Mouse (Mus musculus) testis, postnatal 10 days (tissue): Measurements from ENCODE around the gene Tmigd1.
A peak's percentile ranks its signal among the peaks of the same experiment; 100 is the strongest.

Experiments
- DNase-seq: peaks from one replicate; pipeline ENCODE4 v3.0.0; 2021; ENCODE audit warnings: low spot score

The Tmigd1 gene

DNA sequence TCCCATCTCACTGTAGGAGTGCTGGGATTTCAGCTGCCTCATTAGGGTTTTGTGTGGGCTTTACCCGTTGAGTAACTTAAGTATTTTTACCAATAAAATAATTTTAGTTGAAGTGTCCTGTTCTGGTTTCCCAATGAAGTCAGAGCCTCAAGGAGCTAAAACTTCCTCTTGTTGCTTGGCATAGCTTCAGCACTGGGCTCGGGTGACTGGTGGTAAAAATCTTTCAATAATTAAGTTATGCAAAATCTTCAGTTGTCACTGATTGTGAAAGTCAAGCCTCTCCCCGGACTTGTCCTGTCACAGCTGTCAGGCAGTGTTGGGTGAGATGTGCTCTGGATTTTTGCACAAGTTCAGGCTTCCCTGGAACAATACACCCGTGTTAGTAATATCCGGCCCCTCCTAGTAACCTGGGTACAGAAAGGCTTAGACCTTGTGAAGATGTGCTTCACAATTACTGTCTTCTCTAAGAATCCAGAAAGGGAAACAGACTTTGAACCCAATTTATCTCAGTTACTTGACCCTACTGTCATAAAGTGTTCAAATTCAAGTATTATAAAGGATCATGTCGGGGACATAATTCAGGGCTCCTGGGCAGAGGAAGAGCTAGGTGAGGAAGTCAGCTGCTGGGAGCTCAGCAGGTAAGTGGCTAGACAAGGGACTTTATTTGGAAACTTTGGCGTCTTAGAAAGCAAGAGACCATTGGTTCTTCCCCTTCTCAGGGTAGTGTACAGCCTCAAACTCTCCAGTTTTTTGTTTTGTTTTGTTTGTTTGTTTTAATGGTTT, at the start of gene Tmigd1:
Tmigd1 (plus strand) TSS at position 581 of the 783 bp plus-strand sequence.
- no peak for DNase-seq

DNA sequence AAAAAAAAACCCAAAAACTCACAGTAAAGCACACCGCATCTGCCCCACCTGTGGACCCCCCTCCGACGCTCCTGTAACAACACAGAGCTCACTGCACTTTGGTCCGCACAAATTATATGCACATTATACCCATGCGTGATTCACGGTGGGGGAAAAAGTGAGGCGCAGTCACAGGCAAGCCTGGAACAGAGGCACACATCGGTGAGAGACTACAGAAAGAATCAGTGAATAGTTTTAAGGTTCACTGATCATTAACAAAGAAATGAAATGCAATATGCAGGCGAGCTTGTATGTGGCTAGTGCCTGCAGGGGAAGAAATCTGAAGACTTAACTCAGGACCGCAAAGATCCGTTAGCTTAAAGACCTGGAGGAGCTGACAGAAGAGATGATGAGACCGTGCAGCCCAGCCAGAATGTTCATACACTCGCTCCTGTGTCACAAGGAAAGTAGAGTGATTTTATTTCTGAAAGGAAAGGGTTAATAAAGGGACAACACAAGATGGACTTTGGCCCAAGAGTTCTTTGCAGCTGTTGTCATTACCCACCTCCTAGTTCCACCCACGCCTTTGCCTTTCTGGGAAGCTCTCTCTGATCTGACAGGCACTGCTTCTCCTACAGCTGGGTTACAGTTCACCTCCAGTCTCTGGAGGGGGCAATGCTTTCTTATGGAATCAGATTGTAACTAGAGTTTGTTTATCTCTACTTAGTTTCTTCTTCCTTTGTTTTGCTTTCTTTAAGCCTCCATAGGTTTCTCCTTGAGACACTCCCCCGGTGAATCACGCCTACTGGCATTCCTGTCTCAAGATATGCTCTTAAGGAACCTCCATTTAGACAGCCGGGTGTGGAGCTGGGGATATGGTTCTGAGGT, 47.3 kb upstream of the Tmigd1 start:
- peak; percentile 50 for DNase-seq

DNA sequence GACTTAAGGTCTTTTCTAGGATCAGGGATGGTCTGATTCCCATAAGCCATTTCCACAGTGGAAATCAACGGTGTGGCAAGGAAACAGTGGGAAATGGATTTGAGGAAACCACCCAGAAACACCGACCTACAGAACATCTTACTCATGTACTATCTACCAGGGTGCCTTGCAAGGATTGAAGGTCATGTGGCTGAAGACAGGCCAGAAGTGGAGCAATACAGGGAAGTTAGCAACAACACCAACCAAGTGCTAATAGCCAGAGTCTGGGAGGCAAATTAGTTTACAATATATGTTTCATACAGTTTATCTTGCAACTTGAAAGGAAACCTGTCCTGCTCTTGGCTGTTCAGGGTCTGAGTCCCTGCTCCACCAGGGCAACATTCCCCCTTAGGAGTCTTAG, 45.4 kb upstream of the Tmigd1 start:
- peak; percentile 20 for DNase-seq

DNA sequence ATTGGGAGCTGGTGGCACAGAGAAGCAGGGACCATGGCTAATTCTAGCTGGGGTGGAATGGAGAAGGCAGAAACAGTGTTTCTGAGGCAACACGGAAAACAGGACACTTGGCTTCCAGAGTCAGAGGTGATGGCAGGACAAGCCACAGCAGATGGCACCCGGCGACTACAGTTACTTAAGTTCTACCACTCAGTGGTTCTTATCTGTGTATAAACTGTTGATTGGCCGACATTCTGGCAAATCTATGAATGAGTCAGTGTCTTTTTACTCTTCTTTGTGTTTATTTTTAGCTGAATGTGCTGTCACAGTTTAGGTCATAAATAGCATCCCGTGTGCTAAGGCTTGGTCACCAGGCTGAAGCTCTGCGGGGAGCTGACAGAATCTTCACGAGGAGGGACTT, 44.8 kb upstream of the Tmigd1 start:
- DNase-seq = peak; percentile 40

DNA sequence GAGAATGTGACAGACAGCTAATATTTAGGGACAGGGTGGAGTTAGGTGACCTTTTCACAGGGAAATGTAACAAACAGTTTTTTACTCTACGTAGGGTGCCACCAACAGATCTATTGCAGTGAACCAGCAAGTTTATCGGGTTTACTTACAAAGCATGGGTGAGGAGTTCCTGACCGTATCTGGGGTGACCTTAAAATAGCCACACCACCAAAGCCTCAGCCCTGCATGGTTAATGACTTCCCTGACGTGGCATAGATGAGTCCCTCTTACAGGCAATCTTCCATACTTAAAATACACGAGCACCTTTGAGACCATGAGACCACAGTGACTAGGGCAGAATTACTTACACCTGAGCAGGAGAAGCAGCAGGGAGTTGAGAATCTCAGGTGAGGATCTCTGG, 43.2 kb upstream of the Tmigd1 start:
- DNase-seq = no peak

DNA sequence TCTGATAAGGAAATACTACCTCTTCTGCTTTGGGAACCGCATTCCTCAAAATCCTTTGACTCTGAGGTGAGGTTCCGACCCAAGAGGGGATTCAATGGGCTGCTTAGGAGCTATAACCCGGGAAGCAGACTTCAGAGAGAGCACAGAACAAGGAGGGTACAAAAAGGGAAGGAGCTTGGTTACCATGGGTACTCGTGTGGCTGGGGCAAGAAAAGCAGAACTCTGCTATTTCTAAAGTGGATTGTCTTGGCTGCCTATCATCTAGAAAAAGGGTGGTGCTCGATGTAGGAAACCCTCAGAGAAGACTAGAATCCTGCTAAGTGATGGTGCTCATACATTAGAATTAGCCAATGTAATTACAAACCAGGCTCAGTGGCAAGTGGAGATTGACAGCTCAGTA, 42.7 kb upstream of the Tmigd1 start:
- peak; percentile 33 for DNase-seq

DNA sequence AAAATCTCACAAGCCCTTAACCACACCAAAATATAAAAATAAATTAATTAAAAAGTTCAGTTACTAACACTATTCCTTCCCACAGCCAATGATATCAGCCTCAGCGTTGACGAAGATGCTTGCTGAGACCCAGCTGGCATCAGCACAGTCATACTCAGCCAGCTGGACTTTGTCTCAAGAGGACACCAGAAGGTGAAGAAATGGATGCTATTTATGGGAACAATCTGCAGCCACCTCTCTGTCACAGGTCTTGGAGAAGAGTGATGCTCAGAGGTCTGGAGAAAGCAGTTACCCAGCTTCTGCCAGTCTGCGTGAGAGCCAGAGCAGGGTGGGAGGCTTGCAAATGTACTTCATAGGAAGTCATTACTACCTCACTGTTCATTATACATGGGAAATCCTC, 40.8 kb upstream of the Tmigd1 start:
- peak; percentile 28 for DNase-seq

DNA sequence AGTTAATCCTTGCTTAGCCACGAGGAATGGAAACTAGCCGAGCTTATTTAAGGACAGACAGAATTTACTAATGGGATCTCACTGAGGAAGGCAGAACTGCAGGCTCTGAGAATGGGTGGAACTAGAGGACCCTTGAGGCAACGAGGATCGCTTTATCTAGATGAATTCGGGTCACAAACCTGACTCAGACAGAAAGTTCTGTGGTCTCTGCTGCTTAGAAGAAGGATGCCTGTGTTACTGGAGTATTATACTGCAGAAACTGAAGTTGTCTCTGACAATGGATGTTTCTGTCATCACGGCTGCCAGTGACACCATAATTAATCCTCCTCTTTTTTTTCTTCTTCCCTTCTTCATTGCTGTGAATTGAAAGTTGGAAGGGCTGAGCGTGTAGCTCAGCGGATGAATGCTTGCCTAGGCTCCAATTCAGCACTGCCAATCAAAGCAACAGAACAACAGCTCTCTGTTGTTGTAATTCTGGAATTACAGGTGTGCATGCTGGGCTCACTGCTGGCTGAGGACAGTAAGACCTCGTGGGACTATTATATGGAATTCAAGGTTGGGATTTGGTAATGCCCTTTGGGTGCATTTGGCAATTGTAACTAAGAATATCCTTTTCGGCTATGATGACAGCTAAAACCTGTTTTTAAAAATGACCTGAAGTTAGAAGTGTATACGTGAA, 29.3 kb upstream of the Tmigd1 start:
- DNase-seq = no peak

DNA sequence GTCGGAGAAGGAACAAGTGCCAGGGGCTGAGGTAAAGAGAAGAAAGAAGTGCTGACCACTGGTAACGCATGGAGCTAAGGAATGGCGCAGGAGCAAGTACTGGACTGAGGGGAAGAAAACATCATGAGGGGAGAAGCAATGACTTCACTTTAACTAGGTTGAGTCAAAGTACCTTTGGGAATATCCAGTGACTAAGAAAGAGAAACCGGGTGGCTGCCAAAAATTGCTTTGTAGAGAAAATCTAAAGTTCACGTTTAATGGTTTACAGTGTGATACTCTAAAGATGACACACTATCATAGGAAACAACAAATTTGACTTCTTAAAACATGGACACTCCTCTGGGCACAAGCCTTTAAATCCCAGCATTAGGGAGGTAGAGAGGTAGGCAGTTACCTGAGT, 28.1 kb upstream of the Tmigd1 start:
- DNase-seq = no peak

DNA sequence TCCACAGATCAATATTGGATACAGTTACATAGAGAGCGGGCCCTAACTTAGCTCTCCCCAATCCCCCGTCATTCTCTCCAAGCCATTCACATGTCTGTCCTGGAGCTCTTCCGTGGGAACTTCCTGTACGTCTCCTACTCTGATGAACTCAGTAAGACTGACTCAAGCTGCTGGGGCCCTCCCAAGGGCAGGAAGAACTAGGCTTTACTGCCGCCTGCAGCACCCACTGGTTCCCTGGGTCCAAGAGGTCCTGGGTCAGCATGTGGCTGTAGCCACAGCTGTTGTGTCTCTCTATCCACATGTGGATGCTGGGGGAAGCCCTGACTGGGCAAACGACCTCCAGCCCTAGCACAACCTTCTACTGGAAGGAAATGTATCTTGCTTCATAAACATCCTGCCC, 27.2 kb upstream of the Tmigd1 start:
- no peak for DNase-seq

DNA sequence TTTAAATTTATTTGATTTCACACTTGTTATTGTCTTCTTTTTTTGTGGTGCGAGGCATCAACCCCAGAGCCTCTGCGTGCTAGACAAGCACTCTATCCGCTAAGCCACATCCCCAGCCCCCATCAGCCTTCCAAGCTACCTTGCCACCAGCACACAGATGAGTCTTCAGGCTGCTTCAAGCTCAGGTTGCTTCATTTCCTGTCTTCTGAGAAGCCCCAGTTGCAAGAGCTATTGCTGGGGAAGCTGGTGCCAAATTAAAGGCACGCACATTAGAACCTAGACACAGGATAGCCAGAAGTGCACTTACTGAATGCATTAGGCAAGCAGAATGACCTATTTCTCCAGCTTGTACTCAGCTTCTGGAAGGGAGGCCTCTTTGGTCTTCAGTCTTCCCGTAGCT, 22.1 kb upstream of the Tmigd1 start:
- no peak for DNase-seq

DNA sequence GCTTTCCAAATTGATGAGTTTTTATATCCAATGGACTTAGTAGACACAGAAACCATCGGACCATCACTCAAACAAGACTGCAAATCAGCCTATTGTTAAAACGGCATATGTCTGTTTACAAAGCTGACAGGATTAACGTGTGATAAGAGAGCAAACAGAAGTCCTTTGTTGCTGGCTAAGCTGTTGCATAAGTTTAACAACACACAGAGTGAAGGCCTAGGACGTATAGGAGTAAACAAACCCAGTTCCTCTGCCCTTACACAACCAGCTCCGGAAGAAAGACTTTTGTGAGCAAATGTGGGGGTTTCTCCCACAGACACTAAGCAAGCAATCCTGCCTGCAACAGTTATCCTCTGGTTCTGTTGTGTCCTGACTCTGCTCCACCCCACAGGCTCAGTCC, 17.5 kb upstream of the Tmigd1 start:
- DNase-seq = no peak

DNA sequence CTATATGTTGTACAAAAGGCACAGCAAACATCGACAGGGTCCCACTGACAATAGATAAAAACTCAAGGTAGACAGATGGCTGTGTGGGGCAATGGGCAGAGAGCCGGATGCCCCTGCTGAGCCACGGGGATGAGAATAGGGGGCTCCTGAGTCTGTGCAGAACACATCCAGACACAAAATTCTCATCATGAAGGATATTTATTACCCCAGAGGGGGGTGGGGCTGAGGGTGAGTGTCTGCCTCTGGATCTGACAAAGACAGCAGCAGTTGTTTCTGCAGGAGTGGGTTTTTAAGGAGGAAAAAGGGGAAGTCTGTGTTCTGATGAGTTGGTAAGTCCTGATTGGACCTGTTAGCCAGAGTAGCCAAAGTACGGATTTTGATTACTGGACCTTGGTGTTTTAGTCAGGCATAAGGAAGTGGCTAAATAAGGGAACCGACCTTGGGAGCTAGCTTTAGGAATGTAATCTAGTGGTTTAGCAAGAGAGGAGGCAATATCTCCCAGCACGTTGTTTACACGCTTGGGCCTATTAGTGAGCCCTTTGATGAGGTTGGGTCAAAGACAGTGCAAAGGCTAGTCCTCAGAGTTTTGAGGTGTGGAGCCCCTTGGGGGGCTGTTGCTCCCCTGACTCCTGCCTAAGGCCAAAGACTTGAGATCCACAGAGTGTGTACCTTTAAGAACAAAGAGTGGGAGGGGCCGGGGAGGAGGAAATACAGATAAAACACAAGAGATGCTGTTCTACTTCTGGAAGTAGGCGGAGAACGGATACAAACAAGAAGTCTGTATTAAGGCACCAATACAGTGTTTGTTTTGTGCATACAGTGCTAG, 12.4 kb upstream of the Tmigd1 start:
- DNase-seq = peak; percentile 71

DNA sequence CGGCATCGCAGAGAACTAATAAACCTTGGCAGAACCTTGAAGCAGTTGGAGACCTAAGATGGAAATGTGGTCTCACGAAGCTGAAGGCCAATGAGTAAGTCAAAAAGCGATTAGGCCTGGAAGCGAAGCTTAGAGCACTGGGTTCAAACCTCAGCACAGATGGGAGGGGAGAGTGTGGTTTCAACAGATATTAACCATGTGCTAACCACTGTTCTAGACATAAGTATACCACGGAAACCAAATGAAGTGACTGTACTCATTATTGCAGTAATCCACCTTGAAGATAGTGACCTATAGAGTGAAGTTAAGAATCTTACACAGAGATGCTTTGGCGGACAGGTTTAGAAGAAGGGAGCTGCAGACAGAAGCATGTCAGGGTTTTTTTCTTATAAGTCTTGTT, 10.8 kb upstream of the Tmigd1 start:
- no peak for DNase-seq

DNA sequence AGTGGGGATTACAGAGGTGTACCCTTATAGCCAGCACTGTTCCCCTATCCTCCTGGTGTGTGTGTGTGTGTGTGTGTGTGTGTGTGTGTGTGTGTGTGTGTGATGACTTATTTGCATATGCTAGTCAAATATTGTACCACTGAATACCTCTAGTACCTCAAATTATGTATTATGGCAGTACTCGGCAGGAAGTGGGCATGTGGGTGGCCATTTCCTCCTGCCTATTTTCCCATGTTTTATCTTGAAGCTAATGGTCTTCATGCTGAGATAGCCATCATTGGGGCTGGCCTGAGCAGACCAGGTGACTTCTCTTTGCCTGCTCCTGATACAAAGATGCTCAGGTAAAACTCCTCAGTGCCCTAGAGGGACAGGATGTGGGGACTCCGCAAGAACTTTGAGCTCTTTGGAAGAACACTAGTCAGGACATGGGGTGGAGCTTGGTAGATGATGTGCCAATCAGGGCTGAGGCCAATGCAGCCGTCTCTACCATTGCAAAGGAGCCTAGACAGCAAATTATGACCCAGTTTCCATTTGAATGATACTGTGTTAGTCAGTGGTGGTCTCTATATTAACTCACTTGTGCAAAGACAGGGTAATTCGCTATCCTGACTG, 10.1 kb upstream of the Tmigd1 start:
- no peak for DNase-seq

DNA sequence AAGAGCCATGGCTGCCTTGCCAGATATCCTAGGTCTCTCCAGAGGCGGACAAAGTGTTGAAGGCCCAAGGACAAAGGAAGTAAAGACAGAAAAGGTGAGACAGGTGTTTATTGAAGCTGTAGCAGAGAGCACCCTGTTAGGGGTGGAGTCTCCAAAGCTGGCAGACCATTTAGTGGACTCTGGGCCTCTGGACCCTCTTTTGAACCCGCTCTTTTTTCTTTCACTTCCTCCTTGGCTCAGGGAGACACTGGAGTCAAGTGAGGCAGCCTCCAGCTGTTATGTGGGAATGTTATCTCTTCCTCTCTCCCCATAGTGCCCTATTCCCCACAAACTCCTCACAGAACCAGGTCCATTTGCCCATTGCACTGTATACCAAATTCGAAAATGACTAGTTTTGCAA, 9.0 kb upstream of the Tmigd1 start:
- no peak for DNase-seq

DNA sequence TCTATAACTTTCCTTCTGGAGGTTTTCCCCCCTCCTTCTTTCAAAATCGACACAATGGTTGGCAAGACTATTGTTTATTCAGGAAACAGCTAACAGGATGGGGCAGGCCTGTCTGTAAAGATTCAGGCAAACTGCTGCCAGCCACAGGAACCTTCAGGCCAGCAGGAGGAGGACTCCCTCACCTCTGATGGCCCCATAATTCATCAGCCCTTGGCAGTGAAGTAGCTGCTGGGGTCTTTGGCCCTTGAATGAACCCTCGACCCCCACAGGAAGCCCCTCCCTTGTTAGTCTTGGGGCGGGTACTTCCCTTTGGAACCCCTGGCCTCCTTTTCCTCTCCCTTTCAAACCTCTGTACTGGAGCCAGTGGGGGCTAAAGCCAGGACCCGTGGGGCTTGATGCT, 8.4 kb upstream of the Tmigd1 start:
- DNase-seq = no peak

DNA sequence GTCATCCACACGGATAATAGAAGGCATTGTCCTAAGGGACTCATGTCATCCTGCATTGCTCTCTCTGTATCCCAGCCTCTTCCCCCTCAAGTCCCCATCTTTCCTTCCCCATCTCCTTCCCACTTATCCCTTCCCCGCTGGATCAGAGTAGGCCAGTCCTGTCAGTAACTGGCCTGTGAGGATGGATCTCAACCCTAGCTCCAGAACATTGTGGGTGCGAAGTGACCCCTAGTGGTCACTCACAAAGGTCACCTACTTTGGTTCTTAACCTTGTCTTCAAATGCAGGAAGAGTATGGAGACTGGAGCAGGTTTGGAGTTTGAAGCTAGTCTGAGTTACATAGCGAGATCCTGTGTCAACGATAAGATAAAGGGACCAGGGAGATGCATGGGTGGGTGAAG, 7.7 kb upstream of the Tmigd1 start:
- peak; percentile 73 for DNase-seq

DNA sequence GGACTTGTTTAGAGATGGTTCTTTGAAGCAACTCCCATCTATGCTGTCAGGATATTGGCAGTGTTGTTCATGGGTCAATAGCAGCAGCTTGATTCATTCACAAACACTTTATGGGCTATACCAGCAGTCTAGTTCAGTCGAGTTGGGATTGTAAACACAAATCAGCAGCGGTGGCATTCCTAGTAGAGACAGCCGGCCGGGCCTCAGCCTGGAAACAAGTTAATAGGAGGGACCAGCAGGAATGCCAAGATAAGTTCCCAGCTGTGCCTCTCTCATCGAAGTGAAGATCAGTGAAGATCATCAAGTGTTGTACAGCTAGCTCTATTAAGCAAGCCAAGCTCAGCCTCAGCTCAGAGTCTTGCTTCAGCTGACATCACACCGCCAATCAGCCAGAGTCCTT, 5.6 kb upstream of the Tmigd1 start:
- DNase-seq = no peak

DNA sequence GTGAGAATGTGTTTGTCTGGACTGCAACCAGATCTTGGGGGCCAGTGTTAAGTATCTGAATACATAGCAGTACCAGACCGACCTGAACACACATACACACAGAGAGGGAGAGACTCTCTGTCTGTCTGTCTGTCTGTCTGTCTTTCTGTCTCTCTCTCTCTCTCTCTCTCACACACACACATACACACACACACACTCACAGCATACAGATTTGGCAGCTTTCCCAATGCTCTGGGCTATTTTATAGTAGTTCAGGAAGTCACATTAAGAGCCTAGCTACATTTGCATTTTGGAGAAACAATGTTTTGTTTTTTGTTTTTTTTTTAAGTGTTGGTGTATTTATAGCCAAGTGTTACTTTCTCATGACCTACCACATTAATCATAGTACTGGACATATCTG, 4.8 kb upstream of the Tmigd1 start:
- DNase-seq = no peak

DNA sequence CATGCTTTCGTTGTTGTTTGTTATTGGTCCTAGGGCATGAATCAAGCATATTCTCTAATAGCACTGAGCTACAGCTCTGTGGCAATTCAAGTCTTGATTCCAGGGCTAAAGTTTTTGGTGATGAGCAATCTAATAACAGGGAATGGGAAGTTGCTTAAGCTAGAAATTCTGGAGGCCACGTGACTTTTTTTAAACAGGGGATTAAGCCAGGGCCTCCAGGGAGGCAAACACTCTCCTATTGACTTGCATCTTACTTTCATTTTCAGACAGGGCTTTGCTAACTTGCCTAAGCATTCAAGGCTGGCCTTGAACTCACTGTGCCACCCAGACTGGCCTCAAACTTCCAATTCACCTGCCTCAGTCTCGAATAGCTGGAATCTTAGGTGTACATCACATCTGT, 4.1 kb upstream of the Tmigd1 start:
- no peak for DNase-seq

DNA sequence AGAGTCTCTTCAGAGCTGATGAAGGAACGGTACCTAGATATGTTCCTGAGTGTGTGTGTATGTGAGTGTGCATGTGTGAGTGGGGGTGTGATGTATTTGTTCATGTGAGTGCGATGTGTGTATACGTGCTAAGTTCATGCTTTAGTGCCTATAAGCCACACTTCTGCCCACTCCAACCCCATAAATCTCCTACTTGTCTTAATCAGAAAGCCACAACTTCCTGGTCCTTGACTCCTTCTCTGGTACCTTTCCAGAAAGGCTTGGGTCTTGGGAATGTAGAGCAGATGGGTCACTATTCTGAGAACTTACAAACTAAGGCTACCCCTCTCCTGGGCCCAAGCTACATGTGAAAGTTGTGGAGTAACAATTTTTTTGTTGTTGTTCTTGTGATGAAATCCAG, 3.2 kb upstream of the Tmigd1 start:
- DNase-seq = no peak
